Mouse (Mus musculus): ENCODE data around the gene Them5. TPM values are rescaled to one million over a fixed set of nuclear protein-coding genes. Genes with fewer than 3 reads are reported as not detected.

Gene Them5
- polyA plus RNA-seq, 1 experiment from 2014 or later = not detected

DNA sequence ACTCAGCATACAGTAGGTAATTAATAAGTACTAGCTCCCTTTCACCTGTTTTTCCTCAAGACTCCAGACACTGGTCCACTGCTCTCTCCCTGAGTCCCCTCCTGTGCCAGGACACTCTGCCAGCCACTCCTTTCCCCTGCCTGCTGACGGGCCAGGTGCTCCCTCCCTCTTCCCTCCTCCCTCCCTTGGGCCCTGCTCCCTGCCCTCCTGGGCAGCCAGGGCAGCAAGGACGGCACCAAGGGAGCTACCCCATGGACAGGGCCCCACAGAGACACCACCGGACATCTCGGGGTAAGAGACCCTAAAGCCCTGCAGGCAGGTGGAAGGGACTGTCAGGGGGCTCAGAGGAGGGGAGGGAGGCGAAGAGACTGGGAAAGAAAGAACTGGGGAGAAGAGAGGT, 30.7 kb downstream of the Them5 start, which contains the start of gene Rorc:
Gene Rorc (plus strand): TSS at position 154 of the 400 bp plus-strand sequence.
- H3K27me3 ChIP-seq (ENCODE audit: control insufficient read depth, insufficient read depth, low read length) = 0 out of 2 replicates have a peak, but pooled peaks cover 2% of the 10 kb centered on the region
- H3K9me3 ChIP-seq (ENCODE audit: control insufficient read depth, low read length) = no peaks in the 10 kb centered on the region
- 0 out of 2 replicates have a peak within 1 kb of the TSS, but pooled peaks have one; percentile 10 for H3K4me3 ChIP-seq (ENCODE audit: low read depth, low read length)
- no peak for DNase-seq (ENCODE audit: low spot score)
- WGBS = 13% methylated on average over 5 of the region's 5 CpGs
- H3K36me3 ChIP-seq (ENCODE audit: control insufficient read depth, insufficient read depth, low read length) = no peaks in the 10 kb centered on the region
- no peak within 1 kb of the TSS for H3K27ac ChIP-seq (replicated peaks; ENCODE audit: low read depth, low read length)
- no peak for ATAC-seq (ENCODE audit: insufficient number of reproducible peaks, low FRiP score, low TSS enrichment, low read depth)
- peaks cover 18% of the 10 kb centered on the region; the same call in 1 of the 2 replicates for H3K4me1 ChIP-seq (ENCODE audit: control insufficient read depth, insufficient read depth, low read length)
- H3K9ac ChIP-seq (ENCODE audit: low read length) = no peak within 1 kb of the TSS
- H3K4me2 ChIP-seq (ENCODE audit: low read depth, severe bottlenecking) = peak within 1 kb of the TSS; percentile 27

DNA sequence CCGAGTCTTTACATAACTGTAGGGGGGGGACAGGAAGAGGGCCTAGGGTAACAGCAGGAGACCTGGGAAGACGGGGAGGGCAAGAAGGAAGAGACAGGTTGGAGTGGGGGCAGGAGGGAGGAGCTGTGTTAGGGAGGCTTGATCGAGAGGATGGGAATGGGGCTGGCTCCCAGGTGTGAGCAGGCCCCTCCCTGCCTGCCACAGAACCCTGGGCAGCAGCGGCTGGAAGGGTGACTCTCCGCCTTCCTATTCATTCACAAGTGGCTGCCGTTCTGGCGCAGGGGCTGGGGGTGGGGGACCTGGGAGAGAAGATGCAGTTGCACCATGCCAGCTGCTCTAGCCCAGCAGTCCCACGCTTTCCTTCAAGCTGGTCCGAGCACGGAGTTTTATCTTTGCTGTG, 31.2 kb downstream of the Them5 start:
- no peak overlapping the region for H3K9ac ChIP-seq (ENCODE audit: low read length)
- DNase-seq (ENCODE audit: low spot score) = no peak
- peaks cover 18% of the 10 kb centered on the region; the same call in 1 of the 2 replicates for H3K4me1 ChIP-seq (ENCODE audit: control insufficient read depth, insufficient read depth, low read length)
- no peak overlapping the region for H3K4me3 ChIP-seq (ENCODE audit: low read depth, low read length)
- H3K27me3 ChIP-seq (ENCODE audit: control insufficient read depth, insufficient read depth, low read length) = 0 out of 2 replicates have a peak, but pooled peaks cover 2% of the 10 kb centered on the region
- H3K36me3 ChIP-seq (ENCODE audit: control insufficient read depth, insufficient read depth, low read length) = no peaks in the 10 kb centered on the region
- H3K4me2 ChIP-seq (ENCODE audit: low read depth, severe bottlenecking) = peak overlapping the region; percentile 27
- H3K9me3 ChIP-seq (ENCODE audit: control insufficient read depth, low read length) = no peaks in the 10 kb centered on the region
- ATAC-seq (ENCODE audit: insufficient number of reproducible peaks, low FRiP score, low TSS enrichment, low read depth) = no peak
- no peak overlapping the region for H3K27ac ChIP-seq (replicated peaks; ENCODE audit: low read depth, low read length)
- 3% methylated on average over 10 of the region's 10 CpGs for WGBS

DNA sequence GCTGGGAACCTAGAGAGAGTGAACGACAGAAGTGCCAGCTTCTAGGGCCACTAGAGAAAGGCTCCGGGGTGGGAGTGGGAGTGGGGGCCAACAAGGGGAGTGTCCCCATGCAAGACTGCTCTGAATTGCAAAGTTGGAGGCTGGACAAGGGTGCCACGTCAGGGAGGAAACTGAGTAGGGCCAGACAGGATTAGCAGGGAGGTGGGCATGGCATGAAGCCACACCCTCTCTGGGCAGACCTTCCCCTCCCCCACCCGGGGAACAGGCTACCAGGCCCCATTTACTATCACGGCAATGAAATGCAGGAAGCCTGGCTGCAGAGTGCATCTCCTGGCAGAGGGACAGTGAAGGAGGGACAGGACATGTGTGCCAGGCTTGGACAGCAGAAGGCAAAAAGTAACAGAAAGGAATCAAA, 31.7 kb downstream of the Them5 start:
- peak; percentile 49 for DNase-seq (ENCODE audit: low spot score)
- ATAC-seq (ENCODE audit: insufficient number of reproducible peaks, low FRiP score, low TSS enrichment, low read depth) = 0 out of 2 replicates have a peak, but pooled peaks have one; percentile 17
- Histone ChIP-seq H3K4me1 (ENCODE audit: control insufficient read depth, insufficient read depth, low read length) (peaks cover 18% of the 10 kb centered on the region; the same call in 1 of the 2 replicates), H3K36me3 (ENCODE audit: control insufficient read depth, insufficient read depth, low read length) (no peaks in the 10 kb centered on the region), H3K27me3 (ENCODE audit: control insufficient read depth, insufficient read depth, low read length) (0 out of 2 replicates have a peak, but pooled peaks cover 2% of the 10 kb centered on the region), H3K4me2 (ENCODE audit: low read depth, severe bottlenecking) (peak overlapping the region; percentile 27), H3K9me3 (ENCODE audit: control insufficient read depth, low read length) (no peaks in the 10 kb centered on the region), H3K9ac (ENCODE audit: low read length) (no peak overlapping the region), H3K27ac (replicated peaks; ENCODE audit: low read depth, low read length) (no peak overlapping the region), H3K4me3 (ENCODE audit: low read depth, low read length) (0 out of 2 replicates have a peak overlapping the region, but pooled peaks have one; percentile 10)
- 0% methylated on average over 5 of the region's 5 CpGs for WGBS

DNA sequence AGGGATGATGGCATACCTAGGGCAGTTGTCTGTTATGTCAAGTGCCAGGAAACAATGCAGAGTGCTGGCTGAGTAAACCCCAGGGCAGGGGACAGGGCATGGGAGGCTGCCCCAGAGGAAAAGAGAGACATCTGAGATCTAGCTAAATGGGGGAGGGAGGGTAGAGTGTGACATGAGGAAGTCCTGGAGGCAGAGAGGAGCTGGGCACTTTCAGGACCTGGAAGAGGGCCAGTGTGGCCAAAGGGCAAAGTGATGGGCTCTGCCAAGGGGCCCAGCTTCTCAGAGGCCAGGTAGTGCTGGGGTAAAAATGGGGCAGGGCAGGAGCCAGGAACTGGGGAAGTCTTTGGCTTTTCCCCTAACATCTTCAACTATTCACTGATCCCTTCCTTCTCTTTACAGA, 32.7 kb downstream of the Them5 start:
- Histone ChIP-seq H3K4me2 (ENCODE audit: low read depth, severe bottlenecking) (no peak overlapping the region), H3K9ac (ENCODE audit: low read length) (no peak overlapping the region), H3K9me3 (ENCODE audit: control insufficient read depth, low read length) (no peaks in the 10 kb centered on the region), H3K27ac (replicated peaks; ENCODE audit: low read depth, low read length) (no peak overlapping the region), H3K27me3 (ENCODE audit: control insufficient read depth, insufficient read depth, low read length) (0 out of 2 replicates have a peak, but pooled peaks cover 2% of the 10 kb centered on the region), H3K36me3 (ENCODE audit: control insufficient read depth, insufficient read depth, low read length) (no peaks in the 10 kb centered on the region), H3K4me3 (ENCODE audit: low read depth, low read length) (no peak overlapping the region), H3K4me1 (ENCODE audit: control insufficient read depth, insufficient read depth, low read length) (peaks cover 18% of the 10 kb centered on the region; the same call in 1 of the 2 replicates)
- ATAC-seq (ENCODE audit: insufficient number of reproducible peaks, low FRiP score, low TSS enrichment, low read depth) (no peak), DNase-seq (ENCODE audit: low spot score) (no peak)

DNA sequence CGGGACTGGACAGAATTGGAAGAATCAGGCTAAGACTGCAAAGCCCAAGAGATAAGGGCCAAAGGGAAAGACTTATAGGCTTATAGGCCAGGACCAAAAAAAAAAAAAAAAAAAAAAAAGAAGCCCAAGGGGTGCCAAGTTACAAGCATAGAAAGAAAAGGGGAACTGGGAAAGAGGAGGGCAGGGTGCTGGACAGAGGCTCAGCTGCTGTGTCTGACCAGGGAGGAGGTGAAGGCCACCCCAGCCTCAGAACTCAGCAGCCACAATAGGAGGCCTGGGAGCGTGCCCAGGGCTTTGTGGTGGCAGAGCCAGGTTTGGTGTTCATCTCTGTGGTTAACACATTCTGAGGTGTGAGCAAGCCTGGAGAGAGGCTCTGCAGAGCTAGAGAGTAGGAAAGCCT, 33.2 kb downstream of the Them5 start:
- Histone ChIP-seq H3K4me2 (ENCODE audit: low read depth, severe bottlenecking) (no peak overlapping the region), H3K9me3 (ENCODE audit: control insufficient read depth, low read length) (no peaks in the 10 kb centered on the region), H3K4me1 (ENCODE audit: control insufficient read depth, insufficient read depth, low read length) (peaks cover 18% of the 10 kb centered on the region; the same call in 1 of the 2 replicates), H3K27ac (replicated peaks; ENCODE audit: low read depth, low read length) (no peak overlapping the region), H3K27me3 (ENCODE audit: control insufficient read depth, insufficient read depth, low read length) (0 out of 2 replicates have a peak, but pooled peaks cover 2% of the 10 kb centered on the region), H3K9ac (ENCODE audit: low read length) (no peak overlapping the region), H3K4me3 (ENCODE audit: low read depth, low read length) (no peak overlapping the region), H3K36me3 (ENCODE audit: control insufficient read depth, insufficient read depth, low read length) (no peaks in the 10 kb centered on the region)
- DNase-seq (ENCODE audit: low spot score) (no peak), ATAC-seq (ENCODE audit: insufficient number of reproducible peaks, low FRiP score, low TSS enrichment, low read depth) (no peak)
- 78% methylated on average over 2 of the region's 2 CpGs for WGBS

DNA sequence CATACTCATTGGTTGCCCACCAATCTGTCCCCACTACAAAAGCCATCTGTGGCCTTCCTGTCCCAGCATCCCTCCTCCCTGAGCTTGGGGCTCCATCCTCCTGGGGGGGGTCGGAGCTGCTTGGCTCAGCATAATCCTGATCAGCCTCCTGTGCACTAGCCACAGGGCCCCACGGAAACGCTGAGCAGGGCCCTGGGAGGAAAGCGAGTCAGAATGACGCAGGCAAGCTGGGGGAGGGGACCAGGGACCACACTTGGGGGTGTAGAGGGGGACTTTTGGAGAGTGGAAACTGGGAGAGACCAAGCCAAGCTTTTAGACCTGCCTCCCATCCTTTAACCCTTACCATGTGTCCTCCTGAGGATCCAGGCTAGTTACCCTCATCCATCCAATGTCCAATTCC, 34.0 kb downstream of the Them5 start:
- no peaks in the 10 kb centered on the region for H3K36me3 ChIP-seq (ENCODE audit: control insufficient read depth, insufficient read depth, low read length)
- no peak for DNase-seq (ENCODE audit: low spot score)
- no peaks in the 10 kb centered on the region for H3K9me3 ChIP-seq (ENCODE audit: control insufficient read depth, low read length)
- H3K4me3 ChIP-seq (ENCODE audit: low read depth, low read length) = no peak overlapping the region
- 53% methylated on average over 5 of the region's 5 CpGs for WGBS
- H3K4me1 ChIP-seq (ENCODE audit: control insufficient read depth, insufficient read depth, low read length) = peaks cover 18% of the 10 kb centered on the region; the same call in 1 of the 2 replicates
- 0 out of 2 replicates have a peak, but pooled peaks cover 2% of the 10 kb centered on the region for H3K27me3 ChIP-seq (ENCODE audit: control insufficient read depth, insufficient read depth, low read length)
- H3K4me2 ChIP-seq (ENCODE audit: low read depth, severe bottlenecking) = no peak overlapping the region
- H3K27ac ChIP-seq (replicated peaks; ENCODE audit: low read depth, low read length) = no peak overlapping the region
- no peak for ATAC-seq (ENCODE audit: insufficient number of reproducible peaks, low FRiP score, low TSS enrichment, low read depth)
- H3K9ac ChIP-seq (ENCODE audit: low read length) = no peak overlapping the region

DNA sequence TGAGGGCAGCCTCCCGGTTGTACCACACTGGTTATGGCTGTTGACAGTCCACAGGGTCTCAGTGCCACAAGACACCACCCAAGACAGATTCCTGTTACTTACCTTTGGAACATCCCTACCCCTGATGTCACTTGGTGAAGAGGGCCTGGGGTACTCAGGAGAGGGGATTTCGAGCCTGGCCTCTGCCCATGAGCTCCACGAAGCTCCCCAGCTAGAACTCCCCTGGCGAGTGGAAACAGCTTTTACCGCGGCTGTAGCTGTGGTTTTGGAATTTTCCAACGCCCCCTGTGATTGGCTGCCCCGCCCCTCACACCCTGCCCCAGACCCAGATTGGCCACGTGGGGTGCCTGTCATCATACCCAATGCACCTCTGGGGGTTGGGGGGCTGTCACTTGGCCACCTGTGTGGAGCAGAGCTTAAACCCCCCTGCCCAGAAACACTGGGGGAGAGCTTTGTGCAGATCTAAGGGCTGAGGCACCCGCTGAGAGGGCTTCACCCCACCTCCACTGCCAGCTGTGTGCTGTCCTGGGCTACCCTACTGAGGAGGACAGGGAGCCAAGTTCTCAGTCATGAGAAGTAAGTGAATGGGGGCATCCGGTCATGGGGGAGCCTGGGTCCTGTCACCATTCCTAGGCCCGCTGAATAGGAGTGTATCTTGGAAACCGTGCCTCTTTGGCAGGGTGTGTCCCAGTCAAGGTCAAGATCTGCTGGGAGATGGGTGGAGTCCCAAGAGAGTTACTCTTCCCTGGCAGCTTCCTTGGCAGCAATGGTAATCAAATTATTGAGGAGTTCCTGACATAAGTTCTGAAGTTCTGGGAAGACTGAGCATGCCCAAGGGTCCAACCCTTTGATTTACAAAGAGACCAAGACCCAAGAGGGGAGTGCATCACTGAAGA, 35.4 kb downstream of the Them5 start:
- no peaks in the 10 kb centered on the region for H3K9me3 ChIP-seq (ENCODE audit: control insufficient read depth, low read length)
- WGBS = 8% methylated on average over 13 of the region's 13 CpGs

DNA sequence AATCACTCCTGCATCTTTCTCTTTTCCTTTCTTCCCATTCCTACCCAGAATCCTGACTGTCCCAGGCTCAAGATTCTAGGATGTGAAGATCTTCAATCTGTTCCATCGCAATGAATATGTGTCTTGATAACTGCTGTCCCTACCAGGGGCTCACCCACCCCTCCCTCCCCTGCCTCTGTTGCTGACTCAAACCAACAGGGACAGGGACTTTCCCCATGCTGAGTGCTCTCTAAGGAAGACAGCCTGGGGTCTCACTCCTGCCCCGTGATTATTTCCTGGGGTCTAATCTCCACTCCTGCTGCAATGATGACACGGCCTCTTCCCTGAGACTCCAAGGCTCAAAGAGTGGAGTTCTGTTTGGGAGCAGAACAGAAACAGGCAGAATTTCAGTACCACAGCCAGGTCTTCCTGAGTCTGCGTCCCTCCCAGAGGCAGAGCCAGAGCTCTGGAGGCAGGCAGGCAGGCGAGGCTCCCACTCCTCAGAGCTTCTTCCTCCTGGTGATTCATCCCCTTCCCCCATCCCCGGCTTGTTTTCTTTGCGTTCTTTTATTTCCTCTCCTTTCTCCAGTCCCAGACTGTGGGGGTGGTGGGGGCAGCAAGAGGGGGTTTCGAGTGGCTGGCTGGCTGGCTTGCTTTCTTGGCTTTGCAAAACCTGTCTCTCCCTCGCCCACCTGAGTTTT, 38.1 kb downstream of the Them5 start:
- H3K27ac ChIP-seq (replicated peaks; ENCODE audit: low read depth, low read length) = no peak overlapping the region
- 24% methylated on average over 9 of the region's 9 CpGs for whole genome bisulfite sequencing

More for the DNA sequence above, 35.4 kb downstream of the Them5 start:
- Histone ChIP-seq H3K4me3 (ENCODE audit: low read depth, low read length) (no peak overlapping the region), H3K4me2 (ENCODE audit: low read depth, severe bottlenecking) (no peak overlapping the region), H3K9ac (ENCODE audit: low read length) (no peak overlapping the region), H3K4me1 (ENCODE audit: control insufficient read depth, insufficient read depth, low read length) (peaks cover 12% of the 10 kb centered on the region; the same call in 1 of the 2 replicates), H3K36me3 (ENCODE audit: control insufficient read depth, insufficient read depth, low read length) (no peaks in the 10 kb centered on the region), H3K27ac (replicated peaks; ENCODE audit: low read depth, low read length) (no peak overlapping the region), H3K27me3 (ENCODE audit: control insufficient read depth, insufficient read depth, low read length) (0 out of 2 replicates have a peak, but pooled peaks cover 2% of the 10 kb centered on the region)
- DNase-seq (ENCODE audit: low spot score) (no peak), ATAC-seq (ENCODE audit: insufficient number of reproducible peaks, low FRiP score, low TSS enrichment, low read depth) (peak; percentile 41; the same call in 1 of the 2 replicates)

More for the DNA sequence above, 38.1 kb downstream of the Them5 start:
- H3K4me3 ChIP-seq (ENCODE audit: low read depth, low read length) = no peak overlapping the region
- no peak for ATAC-seq (ENCODE audit: insufficient number of reproducible peaks, low FRiP score, low TSS enrichment, low read depth)
- no peak for DNase-seq (ENCODE audit: low spot score)
- H3K9ac ChIP-seq (ENCODE audit: low read length) = no peak overlapping the region
- 0 out of 2 replicates have a peak, but pooled peaks cover 3% of the 10 kb centered on the region for H3K4me1 ChIP-seq (ENCODE audit: control insufficient read depth, insufficient read depth, low read length)
- no peaks in the 10 kb centered on the region for H3K36me3 ChIP-seq (ENCODE audit: control insufficient read depth, insufficient read depth, low read length)
- no peaks in the 10 kb centered on the region for H3K9me3 ChIP-seq (ENCODE audit: control insufficient read depth, low read length)
- H3K27me3 ChIP-seq (ENCODE audit: control insufficient read depth, insufficient read depth, low read length) = no peaks in the 10 kb centered on the region
- H3K4me2 ChIP-seq (ENCODE audit: low read depth, severe bottlenecking) = no peak overlapping the region
